Mouse (Mus musculus): ENCODE data around the gene March4. TPM values are rescaled to one million over a fixed set of nuclear protein-coding genes. Genes with fewer than 3 reads are reported as not detected.

Gene March4
- total RNA-seq, 1 experiment: not detected

GRCm38 (mm10) chr1:72450790-72451189, 85.9 kb downstream of the March4 start:
- TF ChIP-seq CHD2 (IDR thresholded peaks at IDR 0.05; ENCODE audit: low read depth, low read length) (no peak), ZNF384 (IDR thresholded peaks at IDR 0.05; ENCODE audit: low read depth, low read length) (no peak), MAFK (IDR thresholded peaks at IDR 0.05; ENCODE audit: insufficient read depth, low read depth, low read length) (no peak), ZC3H11A (IDR thresholded peaks at IDR 0.05; ENCODE audit: borderline replicate concordance, low read depth, low read length) (no peak), HCFC1 (IDR thresholded peaks at IDR 0.05; ENCODE audit: borderline replicate concordance, insufficient read depth, low read length) (no peak)
- Histone ChIP-seq H3K36me3 (ENCODE audit: control insufficient read depth, insufficient read depth, low read length, poor library complexity, severe bottlenecking) (no peaks in the 10 kb centered on the region), H3K4me1 (ENCODE audit: control insufficient read depth in 2 of 2, insufficient read depth in 2 of 2, low read length in 2 of 2, poor library complexity in 1 of 2) (no peaks in the 10 kb centered on the region), H3K4me3 (ENCODE audit: insufficient read depth in 1 of 2, low read depth in 1 of 2, low read length in 2 of 2, poor library complexity in 1 of 2, severe bottlenecking in 1 of 2) (no peak overlapping the region), H3K27ac (ENCODE audit: insufficient read depth, low read depth, low read length, poor library complexity, severe bottlenecking) (no peak overlapping the region), H3K9ac (ENCODE audit: insufficient read depth, low read depth, low read length, poor library complexity, severe bottlenecking) (no peak overlapping the region), H3K9me3 (ENCODE audit: control insufficient read depth, insufficient read depth, low read depth, low read length) (no peaks in the 10 kb centered on the region)
- in situ Hi-C loops (cut with MboI; ENCODE audit: low sequenced_read_pairs in 2 of 2, unreplicated experiment in 2 of 2): no loop called here
- no peak for DNase-seq (ENCODE audit: low read depth, low spot score)

- H3K36me3 ChIP-seq (ENCODE audit: control insufficient read depth, insufficient read depth, low read length, poor library complexity, severe bottlenecking): no peaks in the 10 kb centered on the region
- H3K4me3 ChIP-seq (ENCODE audit: insufficient read depth in 1 of 2, low read depth in 1 of 2, low read length in 2 of 2, poor library complexity in 1 of 2, severe bottlenecking in 1 of 2): no peak overlapping the region
- in situ Hi-C loops (cut with MboI; ENCODE audit: low sequenced_read_pairs in 2 of 2, unreplicated experiment in 2 of 2): no loop called here
- no peak overlapping the region for H3K9ac ChIP-seq (ENCODE audit: insufficient read depth, low read depth, low read length, poor library complexity, severe bottlenecking)
- no peak overlapping the region for H3K27ac ChIP-seq (ENCODE audit: insufficient read depth, low read depth, low read length, poor library complexity, severe bottlenecking)
- no peaks in the 10 kb centered on the region for H3K4me1 ChIP-seq (ENCODE audit: control insufficient read depth in 2 of 2, insufficient read depth in 2 of 2, low read length in 2 of 2, poor library complexity in 1 of 2)
- DNase-seq (ENCODE audit: low read depth, low spot score): no peak
- H3K9me3 ChIP-seq (ENCODE audit: control insufficient read depth, insufficient read depth, low read depth, low read length): no peaks in the 10 kb centered on the region
- TF ChIP-seq ZNF384 (IDR thresholded peaks at IDR 0.05; ENCODE audit: low read depth, low read length) (no peak), MAFK (IDR thresholded peaks at IDR 0.05; ENCODE audit: insufficient read depth, low read depth, low read length) (no peak), HCFC1 (IDR thresholded peaks at IDR 0.05; ENCODE audit: borderline replicate concordance, insufficient read depth, low read length) (no peak), CHD2 (IDR thresholded peaks at IDR 0.05; ENCODE audit: low read depth, low read length) (no peak), ZC3H11A (IDR thresholded peaks at IDR 0.05; ENCODE audit: borderline replicate concordance, low read depth, low read length) (no peak)
Observed at GRCm38 (mm10) chr1:72449752-72450151, 87.0 kb downstream of the March4 start.

GRCm38 (mm10) chr1:72442747-72443146, 94.0 kb downstream of the March4 start:
- Histone ChIP-seq H3K9me3 (ENCODE audit: control insufficient read depth, insufficient read depth, low read depth, low read length) (no peaks in the 10 kb centered on the region), H3K4me1 (ENCODE audit: control insufficient read depth in 2 of 2, insufficient read depth in 2 of 2, low read length in 2 of 2, poor library complexity in 1 of 2) (no peaks in the 10 kb centered on the region), H3K4me3 (ENCODE audit: insufficient read depth in 1 of 2, low read depth in 1 of 2, low read length in 2 of 2, poor library complexity in 1 of 2, severe bottlenecking in 1 of 2) (no peak overlapping the region), H3K27ac (ENCODE audit: insufficient read depth, low read depth, low read length, poor library complexity, severe bottlenecking) (no peak overlapping the region), H3K9ac (ENCODE audit: insufficient read depth, low read depth, low read length, poor library complexity, severe bottlenecking) (no peak overlapping the region), H3K36me3 (ENCODE audit: control insufficient read depth, insufficient read depth, low read length, poor library complexity, severe bottlenecking) (no peaks in the 10 kb centered on the region)
- TF ChIP-seq HCFC1 (IDR thresholded peaks at IDR 0.05; ENCODE audit: borderline replicate concordance, insufficient read depth, low read length) (no peak), ZNF384 (IDR thresholded peaks at IDR 0.05; ENCODE audit: low read depth, low read length) (no peak), CHD2 (IDR thresholded peaks at IDR 0.05; ENCODE audit: low read depth, low read length) (no peak), MAFK (IDR thresholded peaks at IDR 0.05; ENCODE audit: insufficient read depth, low read depth, low read length) (no peak), ZC3H11A (IDR thresholded peaks at IDR 0.05; ENCODE audit: borderline replicate concordance, low read depth, low read length) (no peak)
- no peak for DNase-seq (ENCODE audit: low read depth, low spot score)
- in situ Hi-C loops (cut with MboI; ENCODE audit: low sequenced_read_pairs in 2 of 2, unreplicated experiment in 2 of 2): no loop called here

- no peak for DNase-seq (ENCODE audit: low read depth, low spot score)
- no peaks in the 10 kb centered on the region for H3K9me3 ChIP-seq (ENCODE audit: control insufficient read depth, insufficient read depth, low read depth, low read length)
- H3K4me1 ChIP-seq (ENCODE audit: control insufficient read depth in 2 of 2, insufficient read depth in 2 of 2, low read length in 2 of 2, poor library complexity in 1 of 2): no peaks in the 10 kb centered on the region
- H3K36me3 ChIP-seq (ENCODE audit: control insufficient read depth, insufficient read depth, low read length, poor library complexity, severe bottlenecking): no peaks in the 10 kb centered on the region
- TF ChIP-seq MAFK (IDR thresholded peaks at IDR 0.05; ENCODE audit: insufficient read depth, low read depth, low read length) (no peak), ZNF384 (IDR thresholded peaks at IDR 0.05; ENCODE audit: low read depth, low read length) (no peak), HCFC1 (IDR thresholded peaks at IDR 0.05; ENCODE audit: borderline replicate concordance, insufficient read depth, low read length) (no peak), CHD2 (IDR thresholded peaks at IDR 0.05; ENCODE audit: low read depth, low read length) (no peak), ZC3H11A (IDR thresholded peaks at IDR 0.05; ENCODE audit: borderline replicate concordance, low read depth, low read length) (no peak)
- no peak overlapping the region for H3K27ac ChIP-seq (ENCODE audit: insufficient read depth, low read depth, low read length, poor library complexity, severe bottlenecking)
- H3K4me3 ChIP-seq (ENCODE audit: insufficient read depth in 1 of 2, low read depth in 1 of 2, low read length in 2 of 2, poor library complexity in 1 of 2, severe bottlenecking in 1 of 2): no peak overlapping the region
- in situ Hi-C loops (cut with MboI; ENCODE audit: low sequenced_read_pairs in 2 of 2, unreplicated experiment in 2 of 2): no loop called here
- no peak overlapping the region for H3K9ac ChIP-seq (ENCODE audit: insufficient read depth, low read depth, low read length, poor library complexity, severe bottlenecking)
Observed at GRCm38 (mm10) chr1:72439146-72439545, 97.6 kb downstream of the March4 start.

DNA sequence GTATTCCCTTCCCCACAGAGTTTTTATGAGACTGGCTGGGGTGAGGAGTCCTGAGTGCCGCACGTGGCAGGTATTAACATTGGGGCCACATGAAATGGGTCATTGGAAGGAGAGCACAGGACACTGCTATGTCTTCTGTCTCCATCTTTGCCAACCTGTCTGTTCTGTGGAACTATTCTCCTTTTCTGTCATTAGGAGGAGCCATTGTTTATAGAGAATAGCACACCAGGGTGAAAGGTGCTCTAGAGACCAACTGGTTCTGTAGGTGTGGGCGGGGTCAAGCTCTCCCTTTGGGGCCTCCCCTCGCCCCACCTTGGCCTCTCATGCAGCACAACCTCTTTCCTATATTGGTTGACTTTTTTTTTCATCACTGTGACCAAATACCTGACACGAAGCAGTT, 99.8 kb downstream of the March4 start:
- no peak for TF ChIP-seq CHD2 (IDR thresholded peaks at IDR 0.05; ENCODE audit: low read depth, low read length)
- no peak for TF ChIP-seq ZNF384 (IDR thresholded peaks at IDR 0.05; ENCODE audit: low read depth, low read length)
- no peak for TF ChIP-seq MAFK (IDR thresholded peaks at IDR 0.05; ENCODE audit: insufficient read depth, low read depth, low read length)
- TF ChIP-seq HCFC1 (IDR thresholded peaks at IDR 0.05; ENCODE audit: borderline replicate concordance, insufficient read depth, low read length): no peak
- no peak for TF ChIP-seq ZC3H11A (IDR thresholded peaks at IDR 0.05; ENCODE audit: borderline replicate concordance, low read depth, low read length)
- H3K9ac ChIP-seq (ENCODE audit: insufficient read depth, low read depth, low read length, poor library complexity, severe bottlenecking): no peak overlapping the region
- in situ Hi-C loops (cut with MboI; ENCODE audit: low sequenced_read_pairs in 2 of 2, unreplicated experiment in 2 of 2): no loop called here
- H3K4me1 ChIP-seq (ENCODE audit: control insufficient read depth in 2 of 2, insufficient read depth in 2 of 2, low read length in 2 of 2, poor library complexity in 1 of 2): no peaks in the 10 kb centered on the region
- H3K36me3 ChIP-seq (ENCODE audit: control insufficient read depth, insufficient read depth, low read length, poor library complexity, severe bottlenecking): no peaks in the 10 kb centered on the region
- no peak for DNase-seq (ENCODE audit: low read depth, low spot score)
- H3K27ac ChIP-seq (ENCODE audit: insufficient read depth, low read depth, low read length, poor library complexity, severe bottlenecking): no peak overlapping the region
- no peaks in the 10 kb centered on the region for H3K9me3 ChIP-seq (ENCODE audit: control insufficient read depth, insufficient read depth, low read depth, low read length)
- H3K4me3 ChIP-seq (ENCODE audit: insufficient read depth in 1 of 2, low read depth in 1 of 2, low read length in 2 of 2, poor library complexity in 1 of 2, severe bottlenecking in 1 of 2): no peak overlapping the region
